Mouse (Mus musculus) liver, postnatal 0 days (tissue): Measurements from ENCODE around the gene Hist1h2bp. TPM values are rescaled to one million over a fixed set of nuclear protein-coding genes. Genes with fewer than 3 reads are reported as not detected.

ENCODE experiments used
- ATAC-seq: fragments of 200-750 bp; cut with Nextera tagmentation; 2 replicates; pipeline ENCODE4 v1.8.0; 2017; ENCODE audit warnings: mild to moderate bottlenecking, moderate library complexity
- DNase-seq: peaks from one replicate; pipeline ENCODE4 v3.0.0-alpha.2; 2016
- H3K27ac ChIP-seq: fragments of 300-500 bp; sonication (generic); 2 replicates; pipeline ENCODE4 v1.5.1; 2014; ENCODE audit warnings: antibody characterized with exemption, moderate library complexity, mild to moderate bottlenecking, low read depth
- H3K27me3 ChIP-seq: fragments of 300-500 bp; sonication (generic); 2 replicates; pipeline ENCODE4 v1.6.1; 2014; ENCODE audit warnings: low read length, control low read depth, mixed read lengths; ENCODE audit not compliant: insufficient read depth
- H3K36me3 ChIP-seq: fragments of 300-500 bp; sonication (generic); replicated peaks from 2 replicates; pipeline ENCODE4 v1.6.1; 2014; ENCODE audit warnings: mild to moderate bottlenecking, control low read depth, low read length, moderate library complexity, mixed read lengths; ENCODE audit not compliant: insufficient read depth
- H3K4me1 ChIP-seq: fragments of 300-500 bp; sonication (generic); 2 replicates; pipeline ENCODE4 v1.6.1; 2014; ENCODE audit warnings: antibody characterized with exemption, mild to moderate bottlenecking, control low read depth; ENCODE audit not compliant: insufficient read depth
- H3K4me2 ChIP-seq: fragments of 300-500 bp; sonication (generic); 2 replicates; pipeline ENCODE4 v1.6.1; 2014; ENCODE audit warnings: low read depth, mild to moderate bottlenecking, low read length, moderate library complexity, mixed read lengths
- H3K4me3 ChIP-seq: fragments of 300-500 bp; sonication (generic); 2 replicates; pipeline ENCODE4 v1.5.1; 2014; ENCODE audit warnings: low read depth, low read length
- H3K9ac ChIP-seq: fragments of 300-500 bp; sonication (generic); replicated peaks from 2 replicates; pipeline ENCODE4 v1.6.1; 2014; ENCODE audit warnings: mild to moderate bottlenecking, moderate library complexity
- H3K9me3 ChIP-seq: fragments of 300-500 bp; sonication (generic); 2 replicates; pipeline ENCODE4 v1.6.1; 2016; ENCODE audit warnings: mild to moderate bottlenecking, control low read depth, low read length, mixed read lengths
- CTCF ChIP-seq: sonication (generic); IDR thresholded peaks from 2 replicates; pipeline ENCODE4 v1.5.1; 2016; ENCODE audit warnings: antibody characterized with exemption, low read depth
- EP300 ChIP-seq: IDR thresholded peaks from 2 replicates; pipeline ENCODE4 v1.6.1; 2016; ENCODE audit warnings: antibody characterized with exemption, low read depth, mild to moderate bottlenecking
- WGBS: fragments of 180-500 bp; shearing (Covaris S2); extraction: QIAGEN DNeasy Blood & Tissue Kit; methylation state at CpG from one replicate; pipeline ENCODE4 v1.1.7; 2014; ENCODE audit not compliant: insufficient replicate concordance; 5-methylcytosine and 5-hydroxymethylcytosine counted together
- polyA plus RNA-seq: library from polyadenylated mRNA; unstranded; fragments of >200 nt; fragmentation: Nextera tagmentation; extraction: Ambion mirVana; gene quantifications from 2 replicates; pipeline ENCODE4 v1.2.1, GENCODE M21; 2015

Gene Hist1h2bp
- polyA plus RNA-seq, 1 experiment from 2014 or later, result 4.6 TPM

- no peak for TF ChIP-seq CTCF
- TF ChIP-seq EP300, result peak; percentile 66; the same call in 1 of the 2 replicates
- ATAC-seq (peak; percentile 39), DNase-seq (peak; percentile 54)
- Histone ChIP-seq H3K4me3 (peak within 1 kb of the TSS; percentile 36), H3K4me2 (peak within 1 kb of the TSS; percentile 71), H3K4me1 (peaks cover 21% of the 10 kb centered on the region), H3K9me3 (no peaks in the 10 kb centered on the region), H3K9ac (peak within 1 kb of the TSS; percentile 74), H3K27me3 (no peaks in the 10 kb centered on the region), H3K27ac (peak within 1 kb of the TSS; percentile 95), H3K36me3 (no peaks in the 10 kb centered on the region)
- under 1% methylated on average over 13 of the region's 20 CpGs for WGBS
These were observed 4.0 kb upstream of the Hist1h2bp start, which contains the start of gene Hist1h3i for GRCm38 (mm10) chr13:21783255-21783617. Gene Hist1h3i (minus strand): TSS chr13:21783370.

DNA sequence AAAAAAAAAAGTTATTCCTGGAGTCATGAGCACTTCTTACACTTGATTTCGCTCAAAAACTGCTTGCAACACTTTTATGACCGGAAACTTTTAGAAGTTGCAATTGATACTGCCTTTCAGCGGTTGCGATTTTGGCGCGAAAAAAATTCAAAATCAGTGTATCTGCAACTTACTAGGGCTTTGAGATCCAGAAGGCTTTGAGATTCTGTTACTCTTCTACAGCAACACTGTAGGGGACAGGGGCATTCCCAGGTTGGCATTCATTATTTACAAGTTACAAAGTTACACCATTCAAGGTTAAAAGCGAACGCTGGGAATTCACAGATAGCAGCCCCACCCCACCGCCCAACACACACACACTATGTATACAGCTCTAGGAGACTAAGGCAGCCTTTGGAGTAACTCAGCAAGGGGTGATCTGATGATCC is 3.5 kb upstream of the Hist1h2bp start:
- no peak for TF ChIP-seq CTCF
- no peak for TF ChIP-seq EP300
- H3K36me3 ChIP-seq, result no peaks in the 10 kb centered on the region
- WGBS, result 3% methylated on average over 9 of the region's 9 CpGs
- H3K9ac ChIP-seq, result peak overlapping the region; percentile 74
- peaks cover 19% of the 10 kb centered on the region for H3K4me1 ChIP-seq
- H3K4me3 ChIP-seq, result peak overlapping the region; percentile 36
- H3K4me2 ChIP-seq, result peak overlapping the region; percentile 71
- ATAC-seq, result no peak
- DNase-seq, result peak; percentile 58
- H3K27ac ChIP-seq, result peak overlapping the region; percentile 95
- no peaks in the 10 kb centered on the region for H3K27me3 ChIP-seq
- no peaks in the 10 kb centered on the region for H3K9me3 ChIP-seq

DNA sequence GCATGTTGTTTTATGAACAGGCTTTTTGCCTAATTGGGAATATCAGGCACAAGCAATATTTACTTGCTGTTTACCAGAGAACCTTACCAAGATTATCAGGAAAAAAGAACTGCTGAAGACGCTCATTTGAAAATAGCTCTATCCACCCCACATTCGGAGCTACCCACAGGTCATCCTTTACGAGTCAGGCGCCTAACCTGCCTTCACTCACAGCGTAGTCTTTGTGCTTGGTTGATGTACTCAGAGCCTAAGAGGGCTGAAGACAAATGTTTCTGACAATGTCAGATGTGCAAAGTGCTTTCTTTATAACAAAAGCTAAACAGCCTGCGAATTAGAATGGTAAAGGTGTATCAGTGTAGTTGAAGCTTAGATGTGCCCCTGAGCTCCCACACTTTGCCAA is 3.0 kb upstream of the Hist1h2bp start:
- Histone ChIP-seq H3K9ac (peak overlapping the region; percentile 74), H3K4me1 (peaks cover 19% of the 10 kb centered on the region)

DNA sequence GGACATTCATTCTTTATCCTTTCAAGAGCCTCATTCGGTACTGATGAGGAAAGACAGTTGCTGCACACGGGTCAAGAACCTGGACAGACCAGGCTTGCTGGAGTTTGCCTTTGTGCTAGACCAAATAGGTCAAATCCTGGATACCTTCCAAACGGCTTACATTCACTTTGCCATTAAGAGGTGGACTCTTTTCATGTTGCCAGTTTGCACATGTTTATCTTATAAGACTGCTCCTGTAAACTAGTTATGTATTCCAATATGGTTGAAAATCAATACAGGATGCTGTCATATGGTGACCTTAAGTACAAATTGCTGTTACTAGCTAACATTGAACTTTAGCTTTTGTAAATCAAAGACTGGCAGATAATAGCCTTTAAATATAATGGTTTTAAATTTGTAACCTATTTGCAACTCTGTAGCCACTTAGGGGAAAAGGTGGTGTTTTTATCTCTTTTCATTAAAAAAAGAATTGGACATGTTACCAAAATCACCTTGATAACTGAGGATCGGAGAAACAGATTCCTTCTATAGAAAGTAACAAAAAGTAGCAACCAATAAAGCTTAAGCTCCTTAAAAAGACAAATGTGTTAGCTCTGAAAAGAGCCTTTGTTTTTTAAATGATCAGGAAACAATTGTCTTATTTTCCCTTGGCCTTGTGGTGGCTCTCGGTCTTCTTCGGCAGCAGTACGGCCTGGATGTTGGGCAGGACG is 917 bp upstream of the Hist1h2bp start:
- peak overlapping the region; percentile 45 for H3K4me3 ChIP-seq
- H3K9ac ChIP-seq, result peak overlapping the region; percentile 70
- WGBS, result 6% methylated on average over 8 of the region's 8 CpGs
- H3K4me1 ChIP-seq, result peaks cover 23% of the 10 kb centered on the region
- peak overlapping the region; percentile 91 for H3K27ac ChIP-seq
- DNase-seq, result no peak
- no peaks in the 10 kb centered on the region for H3K27me3 ChIP-seq
- peak overlapping the region; percentile 64 for H3K4me2 ChIP-seq
- ATAC-seq, result no peak
- TF ChIP-seq CTCF, result peak; percentile 15; the same call in 1 of the 2 replicates
- TF ChIP-seq EP300, result no peak
- no peaks in the 10 kb centered on the region for H3K36me3 ChIP-seq
- H3K9me3 ChIP-seq, result no peaks in the 10 kb centered on the region

More for the DNA sequence above, 3.0 kb upstream of the Hist1h2bp start:
- Histone ChIP-seq H3K27ac (peak overlapping the region; percentile 95), H3K4me2 (peak overlapping the region; percentile 71), H3K4me3 (no peak overlapping the region), H3K27me3 (no peaks in the 10 kb centered on the region), H3K9me3 (no peaks in the 10 kb centered on the region), H3K36me3 (no peaks in the 10 kb centered on the region)
- TF ChIP-seq CTCF (no peak), EP300 (no peak)
- 57% methylated on average over 6 of the region's 6 CpGs for WGBS
- ATAC-seq (no peak), DNase-seq (no peak)

GRCm38 (mm10) chr13:21787760-21788593 is 716 bp downstream of the Hist1h2bp start:
- Histone ChIP-seq H3K4me1 (peaks cover 23% of the 10 kb centered on the region), H3K36me3 (no peaks in the 10 kb centered on the region), H3K9ac (peak overlapping the region; percentile 69), H3K9me3 (no peaks in the 10 kb centered on the region), H3K27me3 (no peaks in the 10 kb centered on the region), H3K27ac (peak overlapping the region; percentile 91), H3K4me2 (peak overlapping the region; percentile 68), H3K4me3 (peak overlapping the region; percentile 45)
- peak; percentile 22 for ATAC-seq
- no peak for DNase-seq
- WGBS, result 30% methylated on average over 13 of the region's 21 CpGs
- TF ChIP-seq EP300 (no peak), CTCF (no peak)

DNA sequence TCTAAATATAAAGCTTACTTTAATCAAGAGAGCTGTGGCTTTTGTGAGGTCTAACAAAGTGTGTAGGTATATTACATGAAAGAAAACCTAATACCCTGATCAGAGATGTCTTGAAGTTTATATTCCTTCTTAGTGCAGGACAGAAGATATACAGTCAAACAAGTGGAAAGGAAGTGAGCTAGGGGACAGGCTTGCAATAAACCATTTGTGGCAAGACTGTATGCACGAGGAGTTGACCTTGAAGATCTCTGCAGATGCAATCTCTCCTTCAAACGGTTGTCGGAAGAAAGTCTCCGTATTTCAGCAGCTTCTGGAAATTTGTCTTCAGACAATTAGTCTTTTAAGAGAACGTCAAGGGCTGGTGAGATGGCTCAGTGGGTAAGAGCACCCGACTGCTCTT is 2.7 kb downstream of the Hist1h2bp start:
- Histone ChIP-seq H3K9me3 (no peaks in the 10 kb centered on the region), H3K9ac (no peak overlapping the region), H3K27ac (no peak overlapping the region), H3K4me1 (peaks cover 15% of the 10 kb centered on the region), H3K36me3 (no peaks in the 10 kb centered on the region), H3K4me2 (no peak overlapping the region), H3K27me3 (no peaks in the 10 kb centered on the region), H3K4me3 (no peak overlapping the region)
- no peak for DNase-seq
- ATAC-seq, result no peak
- TF ChIP-seq EP300 (no peak), CTCF (no peak)
- 54% methylated on average over 6 of the region's 6 CpGs for WGBS
